Mouse (Mus musculus) midbrain, embryonic 16.5 days (tissue): ENCODE data around the gene Ctnna3. TPM values are rescaled to one million over a fixed set of nuclear protein-coding genes. Genes with fewer than 3 reads are reported as not detected.
"Not testable (repeated sequence)": the region's sequence is repeated elsewhere in the genome, so short reads cannot be mapped to it uniquely, and the experiment has no call there.

Source experiments
- ATAC-seq: fragments of 200-750 bp; cut with Nextera tagmentation; 2 replicates; pipeline ENCODE4 v1.8.0; 2017; ENCODE audit warnings: moderate TSS enrichment
- H3K27ac ChIP-seq: fragments of 300-500 bp; sonication (generic); 2 replicates; pipeline ENCODE4 v1.5.1; 2014; ENCODE audit warnings: mild to moderate bottlenecking, low read length, mixed read lengths
- H3K27me3 ChIP-seq: fragments of 300-500 bp; sonication (generic); 2 replicates; pipeline ENCODE4 v1.6.1; 2014; ENCODE audit warnings: low read depth, low read length, mixed read lengths; ENCODE audit not compliant: control insufficient read depth, insufficient read depth
- H3K36me3 ChIP-seq: fragments of 300-500 bp; sonication (generic); 2 replicates; pipeline ENCODE4 v1.6.1; 2014; ENCODE audit warnings: mild to moderate bottlenecking, low read length, moderate library complexity, mixed read lengths; ENCODE audit not compliant: control insufficient read depth, insufficient read depth
- H3K4me1 ChIP-seq: fragments of 300-500 bp; sonication (generic); 2 replicates; pipeline ENCODE4 v1.6.1; 2014; ENCODE audit warnings: mild to moderate bottlenecking, low read length, mixed read lengths; ENCODE audit not compliant: control insufficient read depth, insufficient read depth
- H3K4me2 ChIP-seq: fragments of 300-500 bp; sonication (generic); 2 replicates; pipeline ENCODE4 v1.6.1; 2014; ENCODE audit warnings: mild to moderate bottlenecking, low read length, mixed read lengths
- H3K4me3 ChIP-seq: fragments of 300-500 bp; sonication (generic); 2 replicates; pipeline ENCODE4 v1.5.1; 2014; ENCODE audit warnings: low read depth, mild to moderate bottlenecking, low read length, moderate library complexity, mixed read lengths
- H3K9ac ChIP-seq: fragments of 300-500 bp; sonication (generic); 2 replicates; pipeline ENCODE4 v1.6.1; 2014; ENCODE audit warnings: low read depth, low read length, mixed read lengths
- H3K9me3 ChIP-seq: fragments of 300-500 bp; sonication (generic); replicated peaks from 2 replicates; pipeline ENCODE4 v1.6.1; 2014; ENCODE audit warnings: mild to moderate bottlenecking, low read length, mixed read lengths; ENCODE audit not compliant: control insufficient read depth, poor library complexity, severe bottlenecking
- WGBS: fragments of 180-500 bp; shearing (Covaris S2); extraction: QIAGEN DNeasy Blood & Tissue Kit; methylation state at CpG from one replicate; pipeline ENCODE4 v1.1.7; 2014; 5-methylcytosine and 5-hydroxymethylcytosine counted together
- polyA plus RNA-seq: library from polyadenylated mRNA; unstranded; fragments of >200 nt; fragmentation: Nextera tagmentation; extraction: Ambion mirVana; gene quantifications from 2 replicates; pipeline ENCODE4 v1.2.1, GENCODE M21; 2015

Gene Ctnna3
- polyA plus RNA-seq, 1 experiment from 2014 or later = 0.98 TPM

- Histone ChIP-seq H3K27ac (no peak overlapping the region), H3K27me3 (no peaks in the 10 kb centered on the region), H3K36me3 (no peaks in the 10 kb centered on the region), H3K4me3 (no peak overlapping the region), H3K9me3 (no peaks in the 10 kb centered on the region), H3K4me1 (no peaks in the 10 kb centered on the region), H3K4me2 (no peak overlapping the region), H3K9ac (no peak overlapping the region)
- ATAC-seq = no peak
- 85% methylated on average over 5 of the region's 5 CpGs for WGBS
Measured at GRCm38 (mm10) chr10:63402731-63403504, 27.0 kb upstream of the Ctnna3 start.

GRCm38 (mm10) chr10:63403636-63404035 lies 26.3 kb upstream of the Ctnna3 start:
- H3K27me3 ChIP-seq = no peaks in the 10 kb centered on the region
- H3K36me3 ChIP-seq = no peaks in the 10 kb centered on the region
- no peak overlapping the region for H3K4me2 ChIP-seq
- 79% methylated on average over 2 of the region's 2 CpGs for WGBS
- H3K4me3 ChIP-seq = no peak overlapping the region
- no peaks in the 10 kb centered on the region for H3K9me3 ChIP-seq
- ATAC-seq = no peak
- H3K9ac ChIP-seq = no peak overlapping the region
- no peaks in the 10 kb centered on the region for H3K4me1 ChIP-seq
- no peak overlapping the region for H3K27ac ChIP-seq

- Histone ChIP-seq H3K27ac (no peak overlapping the region), H3K36me3 (no peaks in the 10 kb centered on the region), H3K4me1 (no peaks in the 10 kb centered on the region), H3K9ac (no peak overlapping the region), H3K4me3 (no peak overlapping the region), H3K27me3 (no peaks in the 10 kb centered on the region), H3K9me3 (no peaks in the 10 kb centered on the region), H3K4me2 (no peak overlapping the region)
- ATAC-seq = no peak
- WGBS = 65% methylated on average over 16 of the region's 16 CpGs
Measured at GRCm38 (mm10) chr10:63410162-63410956, 19.5 kb upstream of the Ctnna3 start.

GRCm38 (mm10) chr10:63411674-63412073 lies 18.2 kb upstream of the Ctnna3 start:
- H3K9ac ChIP-seq, H3K27ac ChIP-seq, H3K4me2 ChIP-seq, H3K4me3 ChIP-seq, H3K27me3 ChIP-seq, H3K9me3 ChIP-seq, H3K36me3 ChIP-seq, H3K4me1 ChIP-seq, ATAC-seq: not testable (repeated sequence)
- 89% methylated on average over 5 of the region's 7 CpGs for WGBS

GRCm38 (mm10) chr10:63412756-63413155 lies 17.1 kb upstream of the Ctnna3 start:
- Histone ChIP-seq H3K36me3 (no peaks in the 10 kb centered on the region), H3K4me2 (no peak overlapping the region), H3K4me1 (no peaks in the 10 kb centered on the region), H3K9me3 (no peaks in the 10 kb centered on the region), H3K27me3 (no peaks in the 10 kb centered on the region), H3K9ac (no peak overlapping the region), H3K4me3 (no peak overlapping the region), H3K27ac (no peak overlapping the region)
- WGBS = 91% methylated on average over 17 of the region's 17 CpGs
- no peak for ATAC-seq

- WGBS = 89% methylated on average over 7 of the region's 7 CpGs
- Histone ChIP-seq H3K27me3 (no peaks in the 10 kb centered on the region), H3K4me2 (no peak overlapping the region)
Measured at GRCm38 (mm10) chr10:63415287-63415686, 14.6 kb upstream of the Ctnna3 start.

GRCm38 (mm10) chr10:63415850-63416249 lies 14.0 kb upstream of the Ctnna3 start:
- Histone ChIP-seq H3K9ac (no peak overlapping the region), H3K27me3 (no peaks in the 10 kb centered on the region), H3K27ac (no peak overlapping the region), H3K4me2 (no peak overlapping the region), H3K36me3 (no peaks in the 10 kb centered on the region), H3K4me1 (no peaks in the 10 kb centered on the region), H3K4me3 (no peak overlapping the region), H3K9me3 (no peaks in the 10 kb centered on the region)
- 63% methylated on average over 7 of the region's 7 CpGs for WGBS
- no peak for ATAC-seq

More at GRCm38 (mm10) chr10:63415287-63415686, 14.6 kb upstream of the Ctnna3 start:
- ATAC-seq = no peak
- H3K4me3 ChIP-seq = no peak overlapping the region
- H3K4me1 ChIP-seq = no peaks in the 10 kb centered on the region
- H3K36me3 ChIP-seq = no peaks in the 10 kb centered on the region
- H3K9ac ChIP-seq = no peak overlapping the region
- no peak overlapping the region for H3K27ac ChIP-seq
- H3K9me3 ChIP-seq = no peaks in the 10 kb centered on the region

- Histone ChIP-seq H3K4me2 (no peak overlapping the region), H3K36me3 (no peaks in the 10 kb centered on the region), H3K27me3 (no peaks in the 10 kb centered on the region), H3K4me3 (no peak overlapping the region), H3K4me1 (no peaks in the 10 kb centered on the region), H3K9ac (no peak overlapping the region), H3K9me3 (no peaks in the 10 kb centered on the region), H3K27ac (no peak overlapping the region)
- no peak for ATAC-seq
- 59% methylated on average over 5 of the region's 5 CpGs for WGBS
Measured at GRCm38 (mm10) chr10:63417061-63417460, 12.8 kb upstream of the Ctnna3 start.
